Mouse (Mus musculus) spleen, adult 2 months (tissue): ENCODE results near the gene Dnajc25.

Experiments used
- CTCF ChIP-seq: fragments of 200-500 bp; IDR thresholded peaks from 2 replicates; pipeline ENCODE4 v1.5.1; 2011; ENCODE audit warnings: mild to moderate bottlenecking, inconsistent platforms; ENCODE audit not compliant: insufficient read depth, insufficient read length, insufficient replicate concordance; ENCODE audit errors: extremely low read depth
- POLR2A ChIP-seq: fragments of 200-500 bp; IDR thresholded peaks from 2 replicates; pipeline ENCODE4 v1.6.1; 2011; ENCODE audit warnings: low read depth, low read length, inconsistent platforms

DNA sequence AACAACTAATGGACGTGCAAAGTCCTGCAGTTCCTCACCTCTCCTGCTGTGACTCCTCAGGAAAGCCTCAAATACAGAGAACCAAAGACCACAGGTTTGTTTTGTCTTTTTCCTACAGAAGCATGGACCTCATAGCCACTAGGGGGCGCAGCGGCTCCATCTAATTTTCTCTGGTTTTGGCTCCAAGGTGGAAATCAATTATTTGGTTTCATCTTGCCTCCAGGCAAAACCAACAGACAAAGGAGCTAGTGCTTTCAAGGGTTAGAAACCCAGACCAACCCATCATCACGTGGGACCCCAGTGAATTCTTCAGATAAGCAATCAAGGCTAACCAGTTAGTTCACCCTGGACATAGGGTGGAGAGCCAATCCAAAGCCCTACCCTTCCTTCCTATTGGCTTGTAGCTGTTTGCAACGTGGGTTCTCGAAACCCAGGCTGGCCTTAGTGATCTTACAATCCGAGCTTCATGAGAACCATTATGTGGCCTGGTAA, 9.7 kb upstream of the Dnajc25 start:
- TF ChIP-seq CTCF (peak; percentile 59; the same call in 1 of the 2 replicates), POLR2A (no peak)
